Mouse (Mus musculus) liver, embryonic 14.5 days (tissue): ENCODE results near the gene Srpk3.

Source experiments
- CTCF ChIP-seq: IDR thresholded peaks from 2 replicates; pipeline ENCODE4 v1.5.1; 2016; ENCODE audit warnings: antibody characterized with exemption, low read depth, control low read depth
- EP300 ChIP-seq: IDR thresholded peaks from 2 replicates; pipeline ENCODE4 v1.6.1; 2016; ENCODE audit warnings: antibody characterized with exemption, low read depth

GRCm38 (mm10) chrX:73798502-73798901 lies 24.3 kb downstream of the Srpk3 start:
- TF ChIP-seq CTCF (peak; percentile 89), EP300 (no peak)
